Mouse (Mus musculus): ENCODE data around the gene Abcb10. TPM values are rescaled to one million over a fixed set of nuclear protein-coding genes. Genes with fewer than 3 reads are reported as not detected.

The Abcb10 gene
- total and polyA plus RNA-seq, 3 experiments: 21.6 to 44.3 (median 22.1) TPM

DNA sequence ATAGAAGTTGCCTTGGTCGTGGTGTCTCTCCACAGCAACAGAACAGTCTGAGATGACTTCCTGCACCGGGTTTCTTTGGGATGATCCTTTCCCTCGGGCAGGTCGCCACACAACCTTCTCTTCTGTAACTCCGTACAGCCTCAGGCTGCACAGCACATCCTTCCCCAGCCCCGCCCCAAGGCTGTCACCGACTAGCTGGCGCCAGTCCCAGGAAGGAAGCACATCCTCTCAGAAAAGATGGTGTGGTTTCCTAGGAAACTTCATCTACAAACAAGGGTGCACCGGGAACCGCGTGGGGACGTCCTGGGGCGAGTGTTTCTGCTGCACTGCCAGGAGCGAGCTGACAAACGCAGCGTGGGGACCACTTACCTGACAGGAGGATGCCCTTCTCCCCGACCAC is 24.8 kb downstream of the Abcb10 start:
- TF ChIP-seq GATA2 (IDR thresholded peaks at IDR 0.05; ENCODE audit: borderline replicate concordance, low read depth, low read length) (no peak), GATA1 (IDR thresholded peaks at IDR 0.05; ENCODE audit: borderline replicate concordance, low read length) (no peak), POLR2AphosphoS5 (IDR thresholded peaks at IDR 0.05; ENCODE audit: insufficient replicate concordance, low read depth, low read length) (no peak), CTCF (IDR thresholded peaks at IDR 0.05; ENCODE audit: low read depth, low read length) (no peak), TAL1 (conservative IDR thresholded peaks at IDR 0.05; ENCODE audit: low read depth, low read length) (no peak)
- peaks cover 97% of the 10 kb centered on the region for H3K36me3 ChIP-seq (replicated peaks)

DNA sequence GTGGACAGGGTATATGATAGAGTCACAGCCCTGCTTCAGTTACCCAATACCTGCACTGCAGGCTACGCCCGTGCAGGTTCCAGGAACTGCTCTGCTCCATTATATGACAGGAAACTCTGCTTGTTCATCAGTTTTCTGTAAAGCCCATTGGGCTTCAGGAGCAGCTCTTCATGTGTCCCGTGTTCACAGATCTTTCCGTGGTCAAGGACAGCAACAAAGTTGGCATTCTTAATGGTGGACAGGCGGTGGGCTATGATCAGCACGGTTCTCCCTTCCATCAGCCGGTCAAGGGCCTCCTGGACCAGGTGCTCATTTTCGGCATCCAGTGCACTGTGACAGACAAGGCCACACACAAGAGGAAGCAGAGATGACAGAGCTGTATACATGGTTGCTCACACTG is 28.7 kb downstream of the Abcb10 start:
- TF ChIP-seq TAL1 (conservative IDR thresholded peaks at IDR 0.05; ENCODE audit: low read depth, low read length) (no peak), CTCF (IDR thresholded peaks at IDR 0.05; ENCODE audit: low read depth, low read length) (no peak), GATA2 (IDR thresholded peaks at IDR 0.05; ENCODE audit: borderline replicate concordance, low read depth, low read length) (no peak), POLR2AphosphoS5 (IDR thresholded peaks at IDR 0.05; ENCODE audit: insufficient replicate concordance, low read depth, low read length) (no peak), GATA1 (IDR thresholded peaks at IDR 0.05; ENCODE audit: borderline replicate concordance, low read length) (no peak)
- Histone ChIP-seq H3K4me3 (ENCODE audit: low read depth, low read length) (no peak overlapping the region), H3K36me3 (replicated peaks) (peaks cover 79% of the 10 kb centered on the region), H3K27me3 (ENCODE audit: insufficient read depth, low read length) (no peaks in the 10 kb centered on the region), H3K9me3 (replicated peaks) (no peaks in the 10 kb centered on the region), H3K4me1 (ENCODE audit: insufficient read depth, low read depth, low read length) (peaks cover 27% of the 10 kb centered on the region)
- ATAC-seq (ENCODE audit: extremely low read depth, insufficient number of reproducible peaks, low FRiP score, poor library complexity, severe bottlenecking) (no peak), DNase-seq (ENCODE audit: low spot score) (no peak)

More for the DNA sequence above, 24.8 kb downstream of the Abcb10 start:
- peaks cover 10% of the 10 kb centered on the region for H3K4me1 ChIP-seq (ENCODE audit: insufficient read depth, low read depth, low read length)
- no peak overlapping the region for H3K4me3 ChIP-seq (ENCODE audit: low read depth, low read length)
- ATAC-seq (ENCODE audit: extremely low read depth, insufficient number of reproducible peaks, low FRiP score, poor library complexity, severe bottlenecking) (no peak), DNase-seq (ENCODE audit: low spot score) (no peak)
- no peaks in the 10 kb centered on the region for H3K27me3 ChIP-seq (ENCODE audit: insufficient read depth, low read length)
- no peaks in the 10 kb centered on the region for H3K9me3 ChIP-seq (replicated peaks)

DNA sequence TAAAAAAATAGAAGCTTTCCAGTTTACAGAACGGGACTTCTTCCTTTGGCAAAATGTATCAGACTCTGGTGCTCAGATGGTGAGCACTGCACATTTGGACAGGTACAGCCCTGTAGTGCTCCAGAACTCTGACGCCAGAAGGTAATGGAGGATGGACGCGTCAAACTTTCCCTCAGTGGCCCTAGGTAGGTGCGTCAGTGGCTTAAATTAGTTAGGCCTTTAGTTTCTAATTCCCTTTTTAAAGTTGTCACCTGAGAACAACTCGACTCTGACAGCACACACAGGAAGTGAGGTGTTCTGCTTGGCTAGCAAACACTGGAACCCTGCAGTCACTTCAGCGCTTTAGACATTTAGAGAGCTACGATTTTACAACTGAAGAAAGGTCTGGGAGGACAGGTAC is 29.2 kb downstream of the Abcb10 start:
- ATAC-seq (ENCODE audit: extremely low read depth, insufficient number of reproducible peaks, low FRiP score, poor library complexity, severe bottlenecking) (no peak), DNase-seq (ENCODE audit: low spot score) (no peak)
- Histone ChIP-seq H3K4me3 (ENCODE audit: low read depth, low read length) (no peak overlapping the region), H3K4me1 (ENCODE audit: insufficient read depth, low read depth, low read length) (peaks cover 27% of the 10 kb centered on the region), H3K9me3 (replicated peaks) (no peaks in the 10 kb centered on the region), H3K36me3 (replicated peaks) (peaks cover 73% of the 10 kb centered on the region), H3K27me3 (ENCODE audit: insufficient read depth, low read length) (no peaks in the 10 kb centered on the region)
- TF ChIP-seq GATA2 (IDR thresholded peaks at IDR 0.05; ENCODE audit: borderline replicate concordance, low read depth, low read length): no peak
- no peak for TF ChIP-seq GATA1 (IDR thresholded peaks at IDR 0.05; ENCODE audit: borderline replicate concordance, low read length)
- TF ChIP-seq POLR2AphosphoS5 (IDR thresholded peaks at IDR 0.05; ENCODE audit: insufficient replicate concordance, low read depth, low read length): no peak
- TF ChIP-seq CTCF (IDR thresholded peaks at IDR 0.05; ENCODE audit: low read depth, low read length): no peak
- no peak for TF ChIP-seq TAL1 (conservative IDR thresholded peaks at IDR 0.05; ENCODE audit: low read depth, low read length)

DNA sequence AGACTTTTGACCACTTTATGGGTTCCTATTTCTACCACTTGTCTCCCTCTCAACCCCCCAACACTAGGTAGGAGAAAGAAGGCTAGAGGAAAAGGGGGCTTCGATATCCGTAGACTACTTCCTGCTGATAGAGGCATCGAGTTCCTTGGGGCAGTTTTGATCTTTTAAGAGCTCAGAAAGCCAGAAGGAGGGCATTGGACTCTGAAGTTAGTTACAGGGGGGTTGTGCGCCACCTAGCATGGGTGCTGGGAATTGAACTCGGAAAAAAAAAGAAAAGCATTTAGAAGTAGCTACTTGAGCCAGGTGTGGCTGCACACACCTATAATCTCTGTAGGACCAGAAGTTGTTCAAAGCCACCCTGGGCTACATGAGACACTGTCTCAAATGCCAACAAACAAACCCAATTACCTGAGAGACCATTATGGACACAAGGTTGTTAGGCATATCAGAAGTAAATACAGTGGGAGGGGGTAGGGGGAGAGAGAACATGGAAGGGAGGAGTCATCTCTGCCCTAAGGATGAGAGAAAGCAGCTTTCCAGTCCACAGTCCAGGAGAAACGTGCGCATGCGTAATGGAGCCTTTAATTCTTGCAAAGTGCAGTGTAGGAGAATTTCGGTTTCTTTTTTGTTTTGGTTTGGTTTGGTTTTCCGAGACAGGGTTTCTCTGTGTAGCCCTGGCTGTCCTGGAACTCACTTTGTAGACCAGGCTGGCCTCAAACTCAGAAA is 32.7 kb downstream of the Abcb10 start:
- DNase-seq (ENCODE audit: low spot score) (peak; percentile 50), ATAC-seq (ENCODE audit: extremely low read depth, insufficient number of reproducible peaks, low FRiP score, poor library complexity, severe bottlenecking) (peak; percentile 46; the same call in 1 of the 2 replicates)
- Histone ChIP-seq H3K4me3 (ENCODE audit: low read depth, low read length) (peak overlapping the region; percentile 98), H3K27me3 (ENCODE audit: insufficient read depth, low read length) (no peaks in the 10 kb centered on the region), H3K36me3 (replicated peaks) (peaks cover 61% of the 10 kb centered on the region), H3K9me3 (replicated peaks) (no peaks in the 10 kb centered on the region), H3K4me1 (ENCODE audit: insufficient read depth, low read depth, low read length) (peaks cover 32% of the 10 kb centered on the region)
- TF ChIP-seq CTCF (IDR thresholded peaks at IDR 0.05; ENCODE audit: low read depth, low read length) (peak; percentile 48), GATA2 (IDR thresholded peaks at IDR 0.05; ENCODE audit: borderline replicate concordance, low read depth, low read length) (no peak)

DNA sequence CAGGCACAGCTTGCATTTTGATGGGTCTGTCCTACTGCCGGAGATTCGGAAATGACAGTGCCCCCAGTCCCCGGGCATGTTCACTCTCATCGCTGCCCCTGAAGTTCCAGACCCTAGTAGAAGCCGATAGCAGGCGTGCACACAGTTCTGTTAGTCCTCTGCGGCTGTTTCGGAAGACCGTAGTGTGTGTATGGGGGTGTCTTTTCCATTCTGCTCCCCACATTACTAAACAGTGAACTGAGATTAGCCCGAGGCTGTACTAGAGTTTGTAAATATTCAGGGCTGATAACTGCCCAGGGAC is 33.3 kb downstream of the Abcb10 start:
- ATAC-seq (ENCODE audit: extremely low read depth, insufficient number of reproducible peaks, low FRiP score, poor library complexity, severe bottlenecking): no peak
- Histone ChIP-seq H3K4me1 (ENCODE audit: insufficient read depth, low read depth, low read length) (peaks cover 31% of the 10 kb centered on the region), H3K9me3 (replicated peaks) (no peaks in the 10 kb centered on the region), H3K36me3 (replicated peaks) (peaks cover 62% of the 10 kb centered on the region), H3K27me3 (ENCODE audit: insufficient read depth, low read length) (no peaks in the 10 kb centered on the region), H3K4me3 (ENCODE audit: low read depth, low read length) (peak overlapping the region; percentile 98)
- TF ChIP-seq GATA2 (IDR thresholded peaks at IDR 0.05; ENCODE audit: borderline replicate concordance, low read depth, low read length) (no peak), CTCF (IDR thresholded peaks at IDR 0.05; ENCODE audit: low read depth, low read length) (no peak), GATA1 (IDR thresholded peaks at IDR 0.05; ENCODE audit: borderline replicate concordance, low read length) (no peak), POLR2AphosphoS5 (IDR thresholded peaks at IDR 0.05; ENCODE audit: insufficient replicate concordance, low read depth, low read length) (no peak), TAL1 (conservative IDR thresholded peaks at IDR 0.05; ENCODE audit: low read depth, low read length) (no peak)
- DNase-seq (ENCODE audit: low spot score): no peak

DNA sequence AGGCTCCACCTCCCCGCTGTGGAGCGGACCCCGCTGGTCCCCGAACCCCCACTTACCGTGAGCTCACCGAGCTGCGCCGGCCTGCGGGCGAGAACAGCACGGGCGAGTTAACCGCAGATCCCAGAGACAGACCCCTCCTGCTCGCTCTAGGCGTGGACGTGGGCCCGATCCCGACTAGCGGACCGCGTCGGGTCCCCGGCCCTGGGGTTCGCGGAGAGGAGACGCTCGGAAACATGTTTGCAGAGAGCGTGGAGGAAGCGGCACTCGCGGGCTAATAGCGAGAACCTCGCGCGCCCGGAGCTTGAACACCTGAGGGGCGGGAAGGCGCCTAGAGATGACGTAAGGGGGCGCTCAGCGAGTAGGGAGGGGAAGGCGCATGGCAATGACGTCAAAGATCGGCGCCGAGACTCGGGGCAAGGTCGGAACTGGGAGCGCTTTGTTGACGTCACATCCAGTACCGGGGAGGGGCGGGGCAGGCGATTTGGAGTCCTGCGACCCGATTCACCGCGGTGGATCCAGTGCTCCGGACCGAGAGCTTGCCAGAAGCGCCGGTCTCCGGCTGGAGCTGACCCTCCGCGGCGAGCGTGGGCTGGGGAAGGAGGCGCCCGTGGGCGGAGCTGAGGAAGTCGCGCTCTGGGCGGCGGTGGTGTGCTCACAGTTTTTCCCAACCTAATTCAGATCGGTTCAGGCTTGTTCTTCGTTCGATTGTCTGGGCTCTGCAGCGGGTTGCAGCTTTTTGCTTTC is 33.8 kb downstream of the Abcb10 start, which contains the start of gene Nup133:
TSS of gene Nup133 (minus strand) at position 324 of the 744 bp plus-strand sequence.
- Histone ChIP-seq H3K9me3 (replicated peaks) (no peaks in the 10 kb centered on the region), H3K4me1 (ENCODE audit: insufficient read depth, low read depth, low read length) (peaks cover 27% of the 10 kb centered on the region), H3K36me3 (replicated peaks) (peaks cover 60% of the 10 kb centered on the region), H3K27me3 (ENCODE audit: insufficient read depth, low read length) (no peaks in the 10 kb centered on the region), H3K4me3 (ENCODE audit: low read depth, low read length) (peak within 1 kb of the TSS; percentile 98)
- DNase-seq (ENCODE audit: low spot score) (peak; percentile 88), ATAC-seq (ENCODE audit: extremely low read depth, insufficient number of reproducible peaks, low FRiP score, poor library complexity, severe bottlenecking) (peak; percentile 85)
- TF ChIP-seq CTCF (IDR thresholded peaks at IDR 0.05; ENCODE audit: low read depth, low read length) (no peak), TAL1 (conservative IDR thresholded peaks at IDR 0.05; ENCODE audit: low read depth, low read length) (no peak), GATA1 (IDR thresholded peaks at IDR 0.05; ENCODE audit: borderline replicate concordance, low read length) (no peak), POLR2AphosphoS5 (IDR thresholded peaks at IDR 0.05; ENCODE audit: insufficient replicate concordance, low read depth, low read length) (no peak)
